Mouse (Mus musculus): ENCODE data around the gene Ifitm1. TPM values are rescaled to one million over a fixed set of nuclear protein-coding genes. Genes with fewer than 3 reads are reported as not detected.
A peak's percentile ranks its signal among the peaks of the same experiment; 100 is the strongest.
"Not testable (repeated sequence)": the region's sequence is repeated elsewhere in the genome, so short reads cannot be mapped to it uniquely, and the experiment has no call there.

Ifitm1 gene
- total RNA-seq, 2 experiments from 2014 or later = 12.2 to 12.4 TPM

GRCm38 (mm10) chr7:140949824-140950530 is 17.0 kb upstream of the Ifitm1 start, which contains the start of gene Ifitm5:
Gene Ifitm5 (minus strand): TSS chr7:140950291.
- peak; percentile 68 for DNase-seq

- DNase-seq = no peak
Measured at GRCm38 (mm10) chr7:140951051-140951450, 16.0 kb upstream of the Ifitm1 start.

- no peak for DNase-seq
Measured at GRCm38 (mm10) chr7:140951765-140952164, 15.3 kb upstream of the Ifitm1 start.

- no peak for DNase-seq
Measured at GRCm38 (mm10) chr7:140952441-140952840, 14.6 kb upstream of the Ifitm1 start.

GRCm38 (mm10) chr7:140953133-140953532 is 13.9 kb upstream of the Ifitm1 start:
- DNase-seq = no peak

GRCm38 (mm10) chr7:140953800-140954732 is 13.0 kb upstream of the Ifitm1 start:
- DNase-seq = no peak

- DNase-seq = peak; percentile 62
Measured at GRCm38 (mm10) chr7:140954733-140955071, 12.3 kb upstream of the Ifitm1 start.

GRCm38 (mm10) chr7:140955342-140955741 is 11.7 kb upstream of the Ifitm1 start:
- no peak for DNase-seq

GRCm38 (mm10) chr7:140955758-140956555 is 11.1 kb upstream of the Ifitm1 start, which contains the start of the genes Gm45717 and Ifitm2:
Gene Gm45717 (minus strand): TSS chr7:140955937.
Gene Ifitm2 (minus strand): TSS chr7:140955987.
- DNase-seq = peak; percentile 87

GRCm38 (mm10) chr7:140956556-140956869 is 10.5 kb upstream of the Ifitm1 start:
- no peak for DNase-seq

GRCm38 (mm10) chr7:140959181-140959901 is 7.7 kb upstream of the Ifitm1 start:
- peak; percentile 72 for DNase-seq

GRCm38 (mm10) chr7:140960026-140960425 is 7.0 kb upstream of the Ifitm1 start:
- no peak for DNase-seq

GRCm38 (mm10) chr7:140961416-140961815 is 5.6 kb upstream of the Ifitm1 start:
- no peak for DNase-seq

- DNase-seq = no peak
Measured at GRCm38 (mm10) chr7:140962733-140963132, 4.3 kb upstream of the Ifitm1 start.

GRCm38 (mm10) chr7:140967862-140968591 is 1.0 kb downstream of the Ifitm1 start:
- DNase-seq = no peak

GRCm38 (mm10) chr7:140968710-140969109 is 1.7 kb downstream of the Ifitm1 start:
- DNase-seq = not testable (repeated sequence)

GRCm38 (mm10) chr7:140970931-140971330 is 3.9 kb downstream of the Ifitm1 start:
- no peak for DNase-seq

GRCm38 (mm10) chr7:140971479-140972171 is 4.6 kb downstream of the Ifitm1 start:
- DNase-seq = no peak

- DNase-seq = no peak
Measured at GRCm38 (mm10) chr7:140973396-140974165, 6.6 kb downstream of the Ifitm1 start.

GRCm38 (mm10) chr7:140974940-140975339 is 7.9 kb downstream of the Ifitm1 start:
- no peak for DNase-seq
